Mouse (Mus musculus) small intestine, adult 2 months (tissue): ENCODE data around the gene Top3b.

Experiments
- CTCF ChIP-seq: fragments of 200-500 bp; IDR thresholded peaks from 2 replicates; pipeline ENCODE4 v1.5.1; 2012; ENCODE audit warnings: low read depth, mild to moderate bottlenecking, control low read depth, inconsistent platforms, low read length, moderate library complexity, mixed read lengths; ENCODE audit not compliant: insufficient replicate concordance, insufficient read length; ENCODE audit errors: extremely low read depth
- POLR2A ChIP-seq: fragments of 200-500 bp; IDR thresholded peaks from 2 replicates; pipeline ENCODE4 v1.6.1; 2012; ENCODE audit warnings: low read depth, mild to moderate bottlenecking, control low read depth, inconsistent platforms, low read length, moderate library complexity

GRCm38 (mm10) chr16:16930810-16931296, 60.3 kb downstream of the Top3b start:
- TF ChIP-seq CTCF, result no peak
- TF ChIP-seq POLR2A, result no peak
